ENCODE assay signal across 18 mouse cellular contexts in genomic region chr8:83028211-83028610, GRCm38 (mm10).
DNase-seq lines count a peak whose midpoint lies in the region; ATAC-seq and TF ChIP-seq lines count a peak whose summit lies in the region.
"Had no signal": no experiment of that assay in that cellular context is flagged by ENCODE, and none has a peak within 500 bp of the region (broad histone marks: within the 10 kb centered on the region; RNA-seq: fewer than 3 reads in every experiment).

No protein-coding gene starts in this region.

- no peaks in the 10 kb centered on the region for H3K4me1 ChIP-seq in intestine, embryonic 14.5 days (replicated peaks; ENCODE audit: control insufficient read depth, insufficient read depth, low read length)
- H3K4me1 ChIP-seq in intestine, postnatal 0 days (replicated peaks; ENCODE audit: control insufficient read depth, insufficient read depth, low read length): no peaks in the 10 kb centered on the region
- peaks cover 8% of the 10 kb centered on the region for H3K4me1 ChIP-seq in heart, postnatal 0 days (ENCODE audit: control insufficient read depth, insufficient read depth)
- no peaks in the 10 kb centered on the region for H3K4me1 ChIP-seq in hindbrain, embryonic 13.5 days (replicated peaks)
- H3K4me1 ChIP-seq: forebrain, embryonic 10.5 days had no signal

- H3K36me3 ChIP-seq in intestine, embryonic 14.5 days (ENCODE audit: control insufficient read depth, insufficient read depth, low read length): no peaks in the 10 kb centered on the region
- H3K36me3 ChIP-seq in intestine, postnatal 0 days (ENCODE audit: control insufficient read depth, insufficient read depth): no peaks in the 10 kb centered on the region
- no peaks in the 10 kb centered on the region for H3K36me3 ChIP-seq in heart, postnatal 0 days (replicated peaks; ENCODE audit: control insufficient read depth, insufficient read depth, low read length)
- no peaks in the 10 kb centered on the region for H3K36me3 ChIP-seq in hindbrain, embryonic 13.5 days
- H3K36me3 ChIP-seq: forebrain, embryonic 10.5 days; neural tube, embryonic 13.5 days had no signal

- no peaks in the 10 kb centered on the region for H3K27me3 ChIP-seq in intestine, embryonic 14.5 days (replicated peaks; ENCODE audit: control insufficient read depth, insufficient read depth, low read length)
- no peaks in the 10 kb centered on the region for H3K27me3 ChIP-seq in intestine, postnatal 0 days (replicated peaks; ENCODE audit: control insufficient read depth, insufficient read depth, low read length)
- no peaks in the 10 kb centered on the region for H3K27me3 ChIP-seq in heart, postnatal 0 days (ENCODE audit: control insufficient read depth, insufficient read depth, low read length)
- H3K27me3 ChIP-seq in hindbrain, embryonic 13.5 days: no peaks in the 10 kb centered on the region
- H3K27me3 ChIP-seq: CH12.LX; neural tube, embryonic 13.5 days had no signal

- ATAC-seq in intestine, embryonic 14.5 days (replicated peaks; ENCODE audit: low FRiP score, low TSS enrichment, low read depth): no peak
- ATAC-seq in intestine, postnatal 0 days: no peak
- ATAC-seq in heart, postnatal 0 days (ENCODE audit: insufficient read depth, low read depth): peak; percentile 67
- ATAC-seq in hindbrain, embryonic 13.5 days (ENCODE audit: low FRiP score): no peak
- ATAC-seq: forebrain, postnatal 0 days; hindbrain, postnatal 0 days had no signal

- TF ChIP-seq EP300 in heart, postnatal 0 days (IDR thresholded peaks at IDR 0.05; ENCODE audit: low read depth): no peak

- 69% methylated on average over 2 of the region's 2 CpGs for WGBS in intestine, embryonic 14.5 days
- 74% methylated on average over 2 of the region's 2 CpGs for WGBS in intestine, postnatal 0 days
- 39% methylated on average over 2 of the region's 2 CpGs for WGBS in heart, postnatal 0 days
- WGBS in hindbrain, embryonic 13.5 days: 73% methylated on average over 2 of the region's 2 CpGs

- no peak overlapping the region for H3K9ac ChIP-seq in intestine, embryonic 14.5 days (ENCODE audit: low read length)
- H3K9ac ChIP-seq in intestine, postnatal 0 days (ENCODE audit: low read depth, low read length): no peak overlapping the region
- H3K9ac ChIP-seq in heart, postnatal 0 days (replicated peaks; ENCODE audit: low read depth, low read length): no peak overlapping the region
- no peak overlapping the region for H3K9ac ChIP-seq in hindbrain, embryonic 13.5 days
- H3K9ac ChIP-seq: forebrain, postnatal 0 days; neural tube, embryonic 13.5 days had no signal

- no peak overlapping the region for H3K4me3 ChIP-seq in intestine, embryonic 14.5 days (ENCODE audit: low read depth, low read length)
- H3K4me3 ChIP-seq in intestine, postnatal 0 days (ENCODE audit: low read depth, low read length): no peak overlapping the region
- no peak overlapping the region for H3K4me3 ChIP-seq in heart, postnatal 0 days (ENCODE audit: low read depth, low read length)
- no peak overlapping the region for H3K4me3 ChIP-seq in hindbrain, embryonic 13.5 days
- H3K4me3 ChIP-seq: forebrain, embryonic 10.5 days; neural tube, embryonic 13.5 days had no signal

- DNase-seq in gastrocnemius, adult 18-20 months (ENCODE audit: low spot score): peak; percentile 76
- DNase-seq in gastrocnemius, postnatal 4 days (ENCODE audit: low spot score in 2 of 2): no peak
- peak; percentile 43 for DNase-seq in intestine, embryonic 14.5 days (ENCODE audit: low spot score)
- DNase-seq in adrenal gland, postnatal 14 days: peak; percentile 67
- peak; percentile 73 for DNase-seq in heart, postnatal 0 days (ENCODE audit: low spot score)
- no peak for DNase-seq in layer of hippocampus, adult 9-11 months
- DNase-seq: cerebellum, adult 2 months; forebrain, postnatal 0 days; liver; lung, postnatal 10 days; midbrain, embryonic 14.5 days; right cerebral cortex, adult 18-20 months had no signal

- no peak overlapping the region for H3K4me2 ChIP-seq in intestine, embryonic 14.5 days (ENCODE audit: low read length)
- no peak overlapping the region for H3K4me2 ChIP-seq in intestine, postnatal 0 days (replicated peaks; ENCODE audit: low read depth)
- H3K4me2 ChIP-seq in heart, postnatal 0 days (ENCODE audit: low read depth, low read length): no peak overlapping the region
- no peak overlapping the region for H3K4me2 ChIP-seq in hindbrain, embryonic 13.5 days
- H3K4me2 ChIP-seq: neural tube, embryonic 13.5 days had no signal

- H3K27ac ChIP-seq in intestine, embryonic 14.5 days (ENCODE audit: low read depth): no peak overlapping the region
- H3K27ac ChIP-seq in intestine, postnatal 0 days (ENCODE audit: low read depth, low read length): no peak overlapping the region
- H3K27ac ChIP-seq in heart, postnatal 0 days (ENCODE audit: low read depth): peak overlapping the region; percentile 52
- H3K27ac ChIP-seq in hindbrain, embryonic 13.5 days: no peak overlapping the region
- H3K27ac ChIP-seq: forebrain, embryonic 10.5 days; hindbrain, postnatal 0 days; neural tube, embryonic 13.5 days had no signal

- TF ChIP-seq CTCF in intestine, postnatal 0 days (IDR thresholded peaks at IDR 0.05; ENCODE audit: low read depth): no peak
- no peak for TF ChIP-seq CTCF in heart, postnatal 0 days (IDR thresholded peaks at IDR 0.05; ENCODE audit: low read depth)

- no peaks in the 10 kb centered on the region for H3K9me3 ChIP-seq in intestine, embryonic 14.5 days (ENCODE audit: control insufficient read depth, low read length)
- H3K9me3 ChIP-seq in intestine, postnatal 0 days (ENCODE audit: control insufficient read depth): no peaks in the 10 kb centered on the region
- no peaks in the 10 kb centered on the region for H3K9me3 ChIP-seq in heart, postnatal 0 days (replicated peaks; ENCODE audit: control insufficient read depth, low read length)
- no peaks in the 10 kb centered on the region for H3K9me3 ChIP-seq in hindbrain, embryonic 13.5 days
- H3K9me3 ChIP-seq: forebrain, embryonic 10.5 days; neural tube, embryonic 13.5 days had no signal

Comparison
In these comparisons a context has a peak if more than half of its experiments do, and no peak if none do; other contexts are left out.
1. DNase-seq: peak in gastrocnemius, adult 18-20 months (single experiment), intestine, embryonic 14.5 days (single experiment), adrenal gland, postnatal 14 days (single experiment) and heart, postnatal 0 days (single experiment); none in gastrocnemius, postnatal 4 days (0 of 2) and layer of hippocampus, adult 9-11 months (single experiment).